Mouse (Mus musculus): Measurements from ENCODE around the gene Trabd2b. TPM values are rescaled to one million over a fixed set of nuclear protein-coding genes. Genes with fewer than 3 reads are reported as not detected.

Gene Trabd2b
- polyA plus RNA-seq, 1 experiment from 2014 or later = 0.37 TPM

- DNase-seq (ENCODE audit: low spot score) (no peak), ATAC-seq (no peak)
- H3K36me3 ChIP-seq (ENCODE audit: control insufficient read depth, insufficient read depth, low read length) = no peaks in the 10 kb centered on the region
- WGBS = 68% methylated on average over 3 of the region's 3 CpGs
- no peak overlapping the region for H3K27ac ChIP-seq (ENCODE audit: low read depth, low read length)
- H3K4me3 ChIP-seq (ENCODE audit: low read depth, low read length) = no peak overlapping the region
- H3K4me2 ChIP-seq (ENCODE audit: low read length) = no peak overlapping the region
- H3K4me1 ChIP-seq (ENCODE audit: control insufficient read depth, insufficient read depth, low read length) = no peaks in the 10 kb centered on the region
- no peaks in the 10 kb centered on the region for H3K9me3 ChIP-seq (replicated peaks; ENCODE audit: control insufficient read depth, low read length)
- H3K27me3 ChIP-seq (replicated peaks; ENCODE audit: control insufficient read depth, insufficient read depth, low read length) = no peaks in the 10 kb centered on the region
- no peak overlapping the region for H3K9ac ChIP-seq (ENCODE audit: low read length)
Observed at GRCm38 (mm10) chr4:114558487-114558886, 152.0 kb downstream of the Trabd2b start.

GRCm38 (mm10) chr4:114560638-114561216 lies 154.2 kb downstream of the Trabd2b start:
- Histone ChIP-seq H3K4me1 (ENCODE audit: control insufficient read depth, insufficient read depth, low read length) (no peaks in the 10 kb centered on the region), H3K9ac (ENCODE audit: low read length) (no peak overlapping the region), H3K36me3 (ENCODE audit: control insufficient read depth, insufficient read depth, low read length) (no peaks in the 10 kb centered on the region), H3K27ac (ENCODE audit: low read depth, low read length) (no peak overlapping the region), H3K9me3 (replicated peaks; ENCODE audit: control insufficient read depth, low read length) (no peaks in the 10 kb centered on the region), H3K4me3 (ENCODE audit: low read depth, low read length) (no peak overlapping the region), H3K4me2 (ENCODE audit: low read length) (no peak overlapping the region), H3K27me3 (replicated peaks; ENCODE audit: control insufficient read depth, insufficient read depth, low read length) (no peaks in the 10 kb centered on the region)
- 89% methylated on average over 17 of the region's 17 CpGs for WGBS
- no peak for DNase-seq (ENCODE audit: low spot score)
- no peak for ATAC-seq

- Histone ChIP-seq H3K9me3 (replicated peaks; ENCODE audit: control insufficient read depth, low read length) (no peaks in the 10 kb centered on the region), H3K27ac (ENCODE audit: low read depth, low read length) (no peak overlapping the region), H3K27me3 (replicated peaks; ENCODE audit: control insufficient read depth, insufficient read depth, low read length) (no peaks in the 10 kb centered on the region), H3K4me3 (ENCODE audit: low read depth, low read length) (no peak overlapping the region), H3K4me2 (ENCODE audit: low read length) (no peak overlapping the region), H3K4me1 (ENCODE audit: control insufficient read depth, insufficient read depth, low read length) (no peaks in the 10 kb centered on the region), H3K36me3 (ENCODE audit: control insufficient read depth, insufficient read depth, low read length) (no peaks in the 10 kb centered on the region), H3K9ac (ENCODE audit: low read length) (no peak overlapping the region)
- WGBS = 67% methylated on average over 5 of the region's 5 CpGs
- DNase-seq (ENCODE audit: low spot score) = no peak
- ATAC-seq = no peak
Observed at GRCm38 (mm10) chr4:114564131-114564695, 157.7 kb downstream of the Trabd2b start.

GRCm38 (mm10) chr4:114567594-114567993 lies 161.1 kb downstream of the Trabd2b start:
- WGBS = 73% methylated on average over 6 of the region's 6 CpGs
- ATAC-seq (no peak), DNase-seq (ENCODE audit: low spot score) (no peak)

GRCm38 (mm10) chr4:114568081-114568605 lies 161.6 kb downstream of the Trabd2b start:
- H3K27ac ChIP-seq (ENCODE audit: low read depth, low read length) = no peak overlapping the region
- no peak overlapping the region for H3K9ac ChIP-seq (ENCODE audit: low read length)
- H3K36me3 ChIP-seq (ENCODE audit: control insufficient read depth, insufficient read depth, low read length) = no peaks in the 10 kb centered on the region
- DNase-seq (ENCODE audit: low spot score) = no peak
- 83% methylated on average over 1 of the region's 1 CpGs for WGBS
- no peaks in the 10 kb centered on the region for H3K4me1 ChIP-seq (ENCODE audit: control insufficient read depth, insufficient read depth, low read length)
- ATAC-seq = no peak
- no peaks in the 10 kb centered on the region for H3K9me3 ChIP-seq (replicated peaks; ENCODE audit: control insufficient read depth, low read length)
- H3K4me3 ChIP-seq (ENCODE audit: low read depth, low read length) = no peak overlapping the region
- H3K4me2 ChIP-seq (ENCODE audit: low read length) = no peak overlapping the region
- H3K27me3 ChIP-seq (replicated peaks; ENCODE audit: control insufficient read depth, insufficient read depth, low read length) = no peaks in the 10 kb centered on the region

More at GRCm38 (mm10) chr4:114567594-114567993, 161.1 kb downstream of the Trabd2b start:
- Histone ChIP-seq H3K9me3 (replicated peaks; ENCODE audit: control insufficient read depth, low read length) (no peaks in the 10 kb centered on the region), H3K4me2 (ENCODE audit: low read length) (no peak overlapping the region), H3K9ac (ENCODE audit: low read length) (no peak overlapping the region), H3K27ac (ENCODE audit: low read depth, low read length) (no peak overlapping the region), H3K4me1 (ENCODE audit: control insufficient read depth, insufficient read depth, low read length) (no peaks in the 10 kb centered on the region), H3K27me3 (replicated peaks; ENCODE audit: control insufficient read depth, insufficient read depth, low read length) (no peaks in the 10 kb centered on the region), H3K36me3 (ENCODE audit: control insufficient read depth, insufficient read depth, low read length) (no peaks in the 10 kb centered on the region), H3K4me3 (ENCODE audit: low read depth, low read length) (no peak overlapping the region)

- H3K27ac ChIP-seq (ENCODE audit: low read depth, low read length) = no peak overlapping the region
- no peak overlapping the region for H3K4me3 ChIP-seq (ENCODE audit: low read depth, low read length)
- no peak overlapping the region for H3K4me2 ChIP-seq (ENCODE audit: low read length)
- H3K27me3 ChIP-seq (replicated peaks; ENCODE audit: control insufficient read depth, insufficient read depth, low read length) = no peaks in the 10 kb centered on the region
- H3K36me3 ChIP-seq (ENCODE audit: control insufficient read depth, insufficient read depth, low read length) = no peaks in the 10 kb centered on the region
- H3K9me3 ChIP-seq (replicated peaks; ENCODE audit: control insufficient read depth, low read length) = no peaks in the 10 kb centered on the region
- 0 out of 2 replicates have a peak, but pooled peaks cover 2% of the 10 kb centered on the region for H3K4me1 ChIP-seq (ENCODE audit: control insufficient read depth, insufficient read depth, low read length)
- DNase-seq (ENCODE audit: low spot score) (no peak), ATAC-seq (peak; percentile 52; the same call in 1 of the 2 replicates)
- no peak overlapping the region for H3K9ac ChIP-seq (ENCODE audit: low read length)
- WGBS = 56% methylated on average over 12 of the region's 12 CpGs
Observed at GRCm38 (mm10) chr4:114578153-114578950, 171.8 kb downstream of the Trabd2b start.

GRCm38 (mm10) chr4:114583546-114584144 lies 177.1 kb downstream of the Trabd2b start:
- Histone ChIP-seq H3K27ac (ENCODE audit: low read depth, low read length) (no peak overlapping the region), H3K4me1 (ENCODE audit: control insufficient read depth, insufficient read depth, low read length) (peaks cover 6% of the 10 kb centered on the region; the same call in 1 of the 2 replicates), H3K9ac (ENCODE audit: low read length) (no peak overlapping the region), H3K4me2 (ENCODE audit: low read length) (no peak overlapping the region), H3K9me3 (replicated peaks; ENCODE audit: control insufficient read depth, low read length) (no peaks in the 10 kb centered on the region), H3K4me3 (ENCODE audit: low read depth, low read length) (no peak overlapping the region), H3K27me3 (replicated peaks; ENCODE audit: control insufficient read depth, insufficient read depth, low read length) (no peaks in the 10 kb centered on the region), H3K36me3 (ENCODE audit: control insufficient read depth, insufficient read depth, low read length) (no peaks in the 10 kb centered on the region)
- WGBS = 70% methylated on average over 2 of the region's 2 CpGs
- no peak for ATAC-seq
- DNase-seq (ENCODE audit: low spot score) = no peak

- no peak for DNase-seq (ENCODE audit: low spot score)
- Histone ChIP-seq H3K4me3 (ENCODE audit: low read depth, low read length) (no peak overlapping the region), H3K9me3 (replicated peaks; ENCODE audit: control insufficient read depth, low read length) (no peaks in the 10 kb centered on the region), H3K27ac (ENCODE audit: low read depth, low read length) (no peak overlapping the region), H3K4me1 (ENCODE audit: control insufficient read depth, insufficient read depth, low read length) (peaks cover 4% of the 10 kb centered on the region; the same call in 1 of the 2 replicates), H3K4me2 (ENCODE audit: low read length) (no peak overlapping the region), H3K9ac (ENCODE audit: low read length) (no peak overlapping the region), H3K36me3 (ENCODE audit: control insufficient read depth, insufficient read depth, low read length) (no peaks in the 10 kb centered on the region), H3K27me3 (replicated peaks; ENCODE audit: control insufficient read depth, insufficient read depth, low read length) (no peaks in the 10 kb centered on the region)
- ATAC-seq = no peak
- WGBS = 66% methylated on average over 1 of the region's 1 CpGs
Observed at GRCm38 (mm10) chr4:114584686-114585085, 178.2 kb downstream of the Trabd2b start.

Measured in forebrain, embryonic 14.5 days (tissue).